Mouse (Mus musculus): ENCODE measurements around the gene Btbd35f26. TPM values are rescaled to one million over a fixed set of nuclear protein-coding genes. Genes with fewer than 3 reads are reported as not detected.
"Not testable (repeated sequence)": the region's sequence is repeated elsewhere in the genome, so short reads cannot be mapped to it uniquely, and the experiment has no call there.

The Btbd35f26 gene
- polyA plus RNA-seq (2012): not detected in 2 replicates

DNA sequence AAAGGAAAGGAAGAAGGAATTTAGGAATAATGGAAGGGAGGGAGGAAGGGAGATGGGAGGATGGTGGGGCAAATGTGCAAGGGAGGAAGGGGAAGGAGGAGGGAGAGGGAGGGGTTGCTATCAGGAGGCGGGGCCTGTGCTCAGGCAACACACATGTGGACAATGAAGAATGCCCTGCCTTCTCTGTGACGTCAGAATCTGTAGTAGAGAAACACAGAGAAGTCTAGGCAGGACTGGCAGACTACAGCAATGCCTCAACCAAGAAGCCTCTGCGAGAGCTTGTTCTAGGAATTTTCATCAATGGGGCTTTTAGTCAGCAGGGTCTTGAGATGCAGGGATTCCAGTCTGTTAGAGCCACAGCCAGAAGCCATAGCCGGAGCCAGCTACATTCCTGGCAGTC is at the start of gene Btbd35f26:
TSS of gene Btbd35f26 (plus strand) at position 301 of the 400 bp plus-strand sequence.
- TF ChIP-seq GATA1 (IDR thresholded peaks at IDR 0.05; ENCODE audit: low read length): not testable (repeated sequence)

DNA sequence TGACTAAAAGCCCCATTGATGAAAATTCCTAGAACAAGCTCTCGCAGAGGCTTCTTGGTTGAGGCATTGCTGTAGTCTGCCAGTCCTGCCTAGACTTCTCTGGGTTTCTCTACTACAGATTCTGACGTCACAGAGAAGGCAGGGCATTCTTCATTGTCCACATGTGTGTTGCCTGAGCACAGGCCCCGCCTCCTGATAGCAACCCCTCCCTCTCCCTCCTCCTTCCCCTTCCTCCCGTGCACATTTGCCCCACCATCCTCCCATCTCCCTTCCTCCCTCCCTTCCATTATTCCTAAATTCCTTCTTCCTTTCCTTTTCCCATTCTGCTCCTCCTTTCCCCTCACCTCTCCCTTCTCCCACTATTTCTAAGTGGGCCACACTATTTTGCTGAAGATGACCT is 47.6 kb downstream of the Btbd35f26 start, which contains the start of gene Btbd35f19:
TSS of gene Btbd35f19 (minus strand) at position 101 of the 400 bp plus-strand sequence.
- TF ChIP-seq GATA1 (IDR thresholded peaks at IDR 0.05; ENCODE audit: low read length): not testable (repeated sequence)

Other genes with a start within 250 kb of the Btbd35f26 start
- not detected in 2 replicates for gene Btbd35f29, start 218.8 kb upstream of the Btbd35f26 start, polyA plus RNA-seq (2012)
- not detected in 2 replicates for gene Spin2f, start 82.6 kb upstream of the Btbd35f26 start, polyA plus RNA-seq (2012)
- gene Btbd35f19, start 47.5 kb downstream of the Btbd35f26 start, polyA plus RNA-seq (2012): not detected in 2 replicates
- not detected in 2 replicates for gene Gm21883, start 237.8 kb downstream of the Btbd35f26 start, polyA plus RNA-seq (2012)

Data from G1E-ER4 (cell line).